Mouse (Mus musculus) cerebellum, postnatal 4 days (tissue): ENCODE measurements around the gene Ehd2.
"Not testable (repeated sequence)": the region's sequence is repeated elsewhere in the genome, so short reads cannot be mapped to it uniquely, and the experiment has no call there.

Source experiments
- DNase-seq, 2 experiments: peaks; one replicate each; pipeline ENCODE4 v3.0.0; 2022; ENCODE audit warnings: low spot score in 2 of 2, mixed read lengths in 1 of 2

Gene Ehd2

GRCm38 (mm10) chr7:15945721-15946536 lies 21.4 kb downstream of the Ehd2 start, which contains the start of gene Nop53:
Gene Nop53, minus strand, starts transcription at chr7:15946074.
- DNase-seq, result peak; percentile 57 to 88

DNA sequence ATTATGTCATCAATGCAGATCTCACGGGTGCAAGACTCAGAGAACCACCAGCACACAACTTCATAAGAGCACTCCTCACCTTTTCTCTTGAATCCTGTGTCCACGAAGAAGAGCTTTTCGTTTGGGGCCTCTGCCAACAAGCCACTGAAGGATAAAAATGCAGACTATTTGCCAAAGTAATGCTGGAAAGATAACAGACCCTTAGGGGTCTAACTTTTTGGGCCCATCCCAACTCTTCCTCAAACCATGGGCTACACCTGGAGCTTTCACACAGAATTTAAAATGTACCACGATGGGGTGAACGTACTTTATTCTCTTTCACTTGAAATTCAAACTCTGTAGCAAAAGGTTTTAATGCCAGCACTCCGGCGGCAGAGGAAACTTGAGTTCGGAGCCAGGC lies 22.2 kb downstream of the Ehd2 start:
- no peak for DNase-seq

- no peak for DNase-seq
Observed at GRCm38 (mm10) chr7:15944311-15944710, 23.1 kb downstream of the Ehd2 start.

DNA sequence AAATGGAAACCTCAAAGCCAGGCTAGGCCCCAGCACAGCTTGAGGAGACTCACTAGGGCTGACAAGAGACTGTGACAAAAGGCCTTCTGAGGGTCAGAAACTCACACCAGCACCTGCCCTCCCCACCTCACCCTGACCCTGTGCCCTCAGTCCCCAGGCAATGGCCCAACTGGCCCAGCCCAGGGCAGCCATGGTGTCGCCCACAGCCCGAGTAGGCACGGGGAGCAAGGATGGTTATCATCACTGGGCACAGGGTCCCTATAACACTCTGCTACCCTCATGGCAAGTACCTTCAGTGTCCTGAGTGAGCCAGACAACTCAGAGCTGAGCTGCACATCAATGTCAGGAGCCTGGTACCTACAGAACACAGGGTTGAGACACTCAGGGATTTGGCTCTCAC lies 28.7 kb downstream of the Ehd2 start:
- no peak for DNase-seq

DNA sequence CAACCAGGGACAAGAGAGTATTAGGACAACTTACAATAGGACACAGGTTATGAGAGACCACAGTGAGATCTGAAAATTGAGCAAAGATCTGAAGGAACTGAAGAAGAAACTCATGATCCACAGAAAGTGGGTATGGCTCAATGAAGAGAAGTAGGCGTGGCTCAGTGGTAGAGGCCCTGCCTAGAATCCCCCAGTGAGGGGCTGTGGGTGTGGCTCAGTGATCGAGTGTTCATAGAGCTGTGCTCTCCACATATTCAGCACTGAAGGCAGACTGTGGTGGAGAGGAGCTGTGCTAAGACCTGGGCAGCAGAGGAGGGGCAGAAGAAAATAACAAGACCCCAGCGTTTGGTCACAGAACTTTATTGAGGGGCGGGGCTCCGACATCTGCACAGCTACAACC lies 29.9 kb downstream of the Ehd2 start:
- no peak for DNase-seq

DNA sequence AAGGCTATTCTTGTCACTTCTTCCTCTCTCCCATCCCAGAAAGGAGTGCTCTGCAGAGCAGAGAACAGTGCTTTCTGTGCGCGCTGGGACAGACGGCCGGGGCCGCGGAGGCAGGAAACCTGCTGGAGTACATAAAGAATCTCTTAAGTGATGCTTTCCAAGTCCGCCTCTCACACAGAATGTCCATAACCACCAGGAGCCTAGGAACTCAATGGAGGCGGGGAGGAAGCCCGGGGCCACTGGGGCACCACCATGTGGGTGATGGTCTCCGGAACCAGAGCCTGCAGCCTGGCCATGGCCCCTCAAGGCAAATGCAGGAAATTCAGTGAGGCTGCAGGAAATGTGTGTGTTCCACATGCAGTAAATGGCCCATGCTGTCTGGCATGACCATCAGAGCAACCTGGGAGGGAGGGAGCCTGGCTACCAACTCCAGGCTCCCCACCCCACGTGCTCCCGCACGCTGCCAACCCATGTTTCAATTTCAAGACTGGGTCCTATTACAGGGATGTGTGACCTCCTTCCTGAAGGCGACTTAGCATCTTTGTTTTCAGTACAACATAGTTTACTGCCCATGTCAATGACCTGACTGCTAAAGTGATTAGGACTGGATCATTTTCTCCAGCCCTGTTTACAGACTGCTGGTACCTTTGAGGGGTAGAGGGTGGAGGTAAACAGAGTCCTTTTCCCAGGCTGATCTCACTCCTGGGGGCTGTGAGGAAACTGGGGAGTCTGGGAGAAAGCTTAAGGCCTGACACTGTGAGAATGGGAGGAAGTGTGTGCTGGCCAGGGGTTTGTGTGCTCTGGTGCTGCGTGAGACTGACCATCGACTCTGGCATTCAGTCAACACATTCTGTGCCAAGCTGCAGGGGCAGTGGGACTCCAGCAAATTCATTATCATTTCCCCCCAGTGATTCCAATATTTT lies 33.7 kb downstream of the Ehd2 start:
- no peak for DNase-seq

DNA sequence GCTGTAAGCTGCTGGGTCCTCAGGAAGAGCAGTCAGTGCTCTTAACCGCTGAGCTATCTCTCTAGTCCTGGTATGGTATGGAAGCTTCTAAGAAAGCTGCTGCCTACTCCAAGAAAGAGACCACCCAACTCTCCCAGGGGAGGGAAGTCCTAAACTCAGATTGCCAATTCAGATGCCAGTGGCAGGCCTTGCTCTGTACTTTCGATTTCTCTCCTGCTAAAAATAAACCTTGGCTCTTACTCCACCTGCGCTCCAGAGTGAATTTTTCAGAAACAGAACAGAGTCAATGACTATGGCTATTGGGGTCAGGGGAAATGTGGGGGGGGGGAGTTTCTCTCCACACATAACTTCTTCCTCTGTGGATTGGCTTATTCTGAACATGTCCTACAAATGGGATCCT lies 35.7 kb downstream of the Ehd2 start:
- DNase-seq, result no peak

DNA sequence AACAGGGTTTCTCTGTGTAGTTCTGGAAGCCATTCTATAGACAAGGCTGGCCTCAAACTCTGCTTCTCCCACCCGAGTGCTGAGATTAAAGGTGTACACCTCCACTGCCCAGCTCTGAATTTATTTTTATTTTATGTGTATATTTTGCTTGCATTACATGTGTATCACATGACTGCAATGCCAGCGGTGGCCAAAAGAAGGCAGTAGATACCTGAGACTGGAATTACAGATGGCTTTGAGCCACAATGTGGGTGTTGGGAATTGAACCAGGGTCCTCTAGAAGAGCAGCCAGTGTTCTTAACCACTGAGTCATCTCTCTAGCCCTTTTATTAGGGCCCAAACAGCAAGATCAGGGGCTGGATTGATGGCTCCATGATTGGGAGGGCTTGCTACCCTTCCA lies 36.8 kb downstream of the Ehd2 start:
- no peak for DNase-seq

DNA sequence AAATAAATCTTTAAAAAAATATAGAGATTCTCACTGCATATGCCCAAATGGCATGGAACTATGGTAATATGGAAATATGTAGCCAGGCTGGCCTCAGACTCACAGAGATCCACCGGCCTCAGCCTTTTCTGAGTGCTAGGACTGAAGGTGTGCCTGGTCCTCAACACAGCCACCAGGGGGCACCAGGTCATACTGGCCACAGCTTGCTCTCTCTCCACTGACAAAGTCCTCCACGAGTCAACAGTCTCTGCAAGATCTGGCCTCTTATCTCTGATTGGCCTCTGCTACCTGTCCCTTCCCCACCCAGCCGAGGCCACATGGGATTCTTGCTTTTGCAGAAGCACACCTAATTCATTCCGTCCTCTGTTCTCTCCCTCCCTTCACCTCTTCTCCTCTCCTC lies 37.5 kb downstream of the Ehd2 start:
- no peak for DNase-seq

- DNase-seq, result peak; percentile 79 to 90
Observed at GRCm38 (mm10) chr7:15922220-15922773, 45.1 kb downstream of the Ehd2 start, which contains the start of gene Selenow. Gene Selenow, minus strand, starts transcription at chr7:15922402.

GRCm38 (mm10) chr7:15921796-15922195 lies 45.6 kb downstream of the Ehd2 start:
- no peak for DNase-seq

GRCm38 (mm10) chr7:15920645-15921190 lies 46.6 kb downstream of the Ehd2 start:
- no peak for DNase-seq

DNA sequence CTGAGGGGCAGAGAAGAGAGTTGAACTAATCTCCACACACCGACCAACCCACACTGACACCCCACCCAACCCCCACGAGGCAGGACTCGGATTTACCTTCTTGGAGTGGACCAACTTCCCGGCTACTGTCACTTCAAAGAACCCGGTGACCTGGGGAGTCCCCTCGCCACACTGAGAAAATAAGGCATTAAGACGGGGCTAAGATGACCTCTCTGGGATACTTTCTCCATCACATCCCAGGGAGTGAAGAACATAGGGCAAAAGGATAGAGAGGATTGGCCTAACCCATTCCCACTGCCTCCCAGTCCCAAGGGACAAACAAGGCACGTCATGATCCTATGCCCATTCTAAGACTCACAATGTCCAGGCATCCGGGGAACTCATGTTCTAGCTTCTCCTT lies 47.4 kb downstream of the Ehd2 start:
- no peak for DNase-seq

- DNase-seq, result no peak
Observed at GRCm38 (mm10) chr7:15918371-15918770, 49.0 kb downstream of the Ehd2 start.

DNA sequence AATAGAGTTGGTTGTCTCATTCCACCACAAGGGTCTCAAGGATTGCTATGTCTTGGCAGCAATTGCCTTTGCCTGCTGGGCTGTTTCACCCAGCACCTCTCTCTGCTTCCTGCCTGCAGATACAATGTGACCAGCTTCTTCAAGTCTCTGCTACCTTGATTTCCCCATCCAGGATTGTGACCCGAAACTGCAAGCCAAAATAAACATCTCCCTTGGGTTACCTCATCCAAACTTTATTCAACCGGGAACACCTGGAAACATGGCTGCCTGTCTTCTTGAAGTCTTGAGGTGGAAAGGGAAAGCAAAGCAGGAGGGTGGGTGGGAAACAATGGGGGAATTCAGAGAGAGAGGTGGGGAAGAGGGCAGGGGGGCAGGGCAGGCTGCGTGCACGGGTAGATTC lies 50.4 kb downstream of the Ehd2 start:
- no peak for DNase-seq

DNA sequence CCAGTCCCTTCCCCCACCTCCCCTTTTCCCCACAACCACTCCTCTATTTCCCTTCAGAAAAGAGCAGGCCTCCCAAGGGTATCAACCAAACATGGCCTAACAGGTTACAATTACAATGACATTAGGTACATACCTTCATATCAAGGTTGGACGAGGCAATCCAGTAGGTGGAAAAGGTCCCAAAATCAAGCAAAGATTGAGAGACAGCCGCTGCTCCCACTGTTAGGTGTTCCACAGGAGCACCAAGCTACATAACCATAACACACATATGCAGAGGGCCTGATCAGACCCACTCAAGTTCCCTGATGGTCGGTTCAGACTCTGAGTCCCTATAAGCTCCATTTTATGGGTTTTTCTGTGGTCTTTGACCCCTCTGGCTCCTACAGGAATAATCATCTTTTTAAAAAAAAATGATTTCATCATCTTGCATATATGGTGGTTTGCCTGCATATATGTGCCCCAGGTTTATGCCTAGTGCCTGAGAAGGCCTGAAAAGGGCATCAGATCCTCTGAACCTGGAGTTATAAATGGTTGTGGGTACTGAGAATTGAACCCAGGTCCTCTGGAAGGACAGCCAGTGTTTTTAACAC lies 51.1 kb downstream of the Ehd2 start:
- no peak for DNase-seq

- not testable (repeated sequence) for DNase-seq
Observed at GRCm38 (mm10) chr7:15915695-15916094, 51.7 kb downstream of the Ehd2 start.

DNA sequence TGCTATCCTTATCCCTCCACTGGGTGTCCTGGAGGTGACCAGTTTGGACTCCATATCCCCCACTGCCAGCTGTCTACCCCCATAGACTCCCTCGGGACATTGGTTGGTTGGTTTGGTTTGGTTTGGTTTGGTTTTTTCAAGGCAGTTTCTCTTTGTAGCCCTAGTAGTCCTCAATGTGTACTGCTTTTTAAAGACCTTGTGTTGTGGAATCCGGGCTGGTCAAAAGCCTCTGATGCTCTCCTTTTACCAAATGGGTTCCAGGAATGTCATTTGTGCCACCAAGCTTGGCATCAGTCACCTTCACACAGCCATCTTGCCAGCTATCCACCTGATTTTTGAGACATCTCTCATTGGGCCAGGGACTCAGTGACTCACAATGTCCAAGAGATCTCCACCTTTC lies 52.6 kb downstream of the Ehd2 start:
- no peak for DNase-seq

DNA sequence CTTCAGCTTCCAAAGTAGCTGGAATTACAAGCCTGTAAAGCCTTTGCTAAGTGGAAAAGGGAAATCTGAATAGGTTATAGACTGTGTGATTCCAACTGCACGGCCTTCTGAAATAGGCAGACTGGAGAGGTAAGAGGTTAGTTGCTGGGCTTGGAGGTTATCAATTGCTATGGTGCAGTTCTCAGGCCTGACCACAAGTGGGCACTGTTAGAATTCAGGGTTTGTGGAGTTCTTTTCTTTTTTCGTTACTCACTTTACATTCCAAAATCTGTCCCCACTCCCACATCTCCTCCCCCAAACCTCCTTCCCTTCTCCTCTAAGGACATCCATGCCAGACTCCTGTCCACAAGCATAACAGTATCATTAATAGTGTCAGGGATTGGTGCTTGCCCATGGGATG lies 53.1 kb downstream of the Ehd2 start:
- peak in 1 of 2 experiments; percentile 34 for DNase-seq

DNA sequence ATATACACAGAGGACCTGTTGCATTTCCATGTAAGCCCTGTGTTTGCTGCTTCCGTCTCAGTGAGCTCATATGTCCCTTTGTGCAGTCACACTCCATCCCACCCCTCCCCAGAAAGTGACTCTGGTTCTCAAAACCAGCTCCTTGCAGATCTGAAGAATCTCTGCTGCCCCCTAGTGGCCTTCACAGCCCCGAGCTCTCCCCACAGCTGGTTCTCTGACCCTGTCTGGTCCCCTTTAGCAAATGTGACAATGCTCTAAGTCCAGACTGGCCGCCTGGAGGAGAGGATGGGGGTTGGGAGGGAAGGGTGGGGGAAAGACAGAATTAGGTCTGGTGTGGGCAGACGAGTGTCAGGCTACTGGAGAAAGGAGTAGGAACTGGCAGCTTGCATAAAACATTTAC lies 55.2 kb downstream of the Ehd2 start:
- peak; percentile 62 to 77 for DNase-seq

DNA sequence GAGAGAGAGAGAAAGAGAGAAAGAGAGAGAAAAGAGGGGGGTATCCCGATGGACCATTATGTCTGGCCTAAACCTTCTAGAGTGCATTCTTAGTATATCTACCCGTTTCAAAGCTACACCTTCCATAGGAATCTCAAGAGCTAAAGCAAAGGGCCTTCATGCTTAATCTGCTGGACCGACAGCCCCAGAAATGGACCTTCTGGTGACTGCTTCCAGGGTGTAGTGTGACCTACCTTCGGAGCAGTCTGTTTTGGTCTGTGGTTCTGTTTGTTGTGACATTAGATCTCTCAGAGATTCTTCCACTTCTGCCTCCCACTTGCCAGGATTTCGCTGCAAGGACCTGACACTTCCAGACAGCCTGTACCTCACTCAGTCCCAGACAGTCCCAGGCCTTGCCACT lies 56.8 kb downstream of the Ehd2 start:
- no peak for DNase-seq
